Mouse (Mus musculus): ENCODE data around the gene Cirbp. TPM values are rescaled to one million over a fixed set of nuclear protein-coding genes. Genes with fewer than 3 reads are reported as not detected.

Cirbp gene
- polyA plus RNA-seq, 1 experiment from 2014 or later = 87.0 TPM

DNA sequence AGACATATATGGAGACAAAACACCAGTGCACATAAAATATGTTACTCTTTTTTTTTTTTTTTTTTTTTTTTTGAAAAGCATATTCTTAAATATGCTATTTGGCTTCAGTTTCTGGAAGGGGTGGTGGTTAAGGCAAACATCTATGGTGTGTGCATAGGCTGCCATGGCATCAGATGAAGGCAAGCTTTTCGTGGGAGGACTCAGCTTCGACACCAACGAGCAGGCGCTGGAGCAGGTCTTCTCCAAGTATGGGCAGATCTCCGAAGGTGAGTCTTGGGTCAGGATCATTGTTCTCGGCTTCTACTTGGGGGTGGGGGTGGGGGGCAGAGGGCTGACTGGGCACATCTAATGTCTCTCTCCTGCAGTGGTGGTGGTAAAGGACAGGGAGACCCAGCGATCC, 3.9 kb downstream of the Cirbp start:
- WGBS (ENCODE audit: insufficient replicate concordance) = 89% methylated on average over 7 of the region's 7 CpGs
- TF ChIP-seq CTCF (IDR thresholded peaks at IDR 0.05; ENCODE audit: low read depth) (no peak), EP300 (IDR thresholded peaks at IDR 0.05; ENCODE audit: low read depth) (no peak)
- peaks cover 47% of the 10 kb centered on the region for H3K4me1 ChIP-seq (ENCODE audit: insufficient read depth)
- no peak overlapping the region for H3K27ac ChIP-seq (ENCODE audit: low read depth)
- DNase-seq (no peak), ATAC-seq (no peak)
- peaks cover 25% of the 10 kb centered on the region for H3K36me3 ChIP-seq (replicated peaks; ENCODE audit: insufficient read depth, low read length)
- H3K4me3 ChIP-seq (ENCODE audit: low read depth, low read length) = no peak overlapping the region
- no peaks in the 10 kb centered on the region for H3K27me3 ChIP-seq (ENCODE audit: insufficient read depth, low read length)
- H3K9ac ChIP-seq (replicated peaks) = no peak overlapping the region
- no peak overlapping the region for H3K4me2 ChIP-seq (ENCODE audit: low read depth, low read length)
- no peaks in the 10 kb centered on the region for H3K9me3 ChIP-seq (ENCODE audit: low read length)

DNA sequence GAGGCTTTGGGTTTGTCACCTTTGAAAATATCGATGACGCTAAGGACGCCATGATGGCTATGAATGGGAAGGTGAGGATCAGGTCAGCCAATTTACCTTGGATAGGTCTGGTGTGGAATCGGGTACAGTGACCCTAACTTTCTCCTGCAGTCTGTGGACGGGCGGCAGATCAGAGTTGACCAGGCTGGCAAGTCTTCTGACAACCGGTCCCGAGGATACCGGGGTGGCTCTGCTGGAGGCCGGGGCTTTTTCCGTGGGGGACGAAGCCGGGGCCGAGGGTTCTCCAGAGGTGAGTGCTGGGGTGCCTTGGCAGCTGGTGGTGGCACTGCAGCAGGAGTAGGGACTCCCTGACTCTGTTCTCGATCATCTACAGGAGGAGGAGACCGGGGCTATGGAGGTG, 4.3 kb downstream of the Cirbp start:
- DNase-seq = no peak
- Histone ChIP-seq H3K4me2 (ENCODE audit: low read depth, low read length) (no peak overlapping the region), H3K36me3 (replicated peaks; ENCODE audit: insufficient read depth, low read length) (peaks cover 25% of the 10 kb centered on the region), H3K9ac (replicated peaks) (no peak overlapping the region), H3K4me1 (ENCODE audit: insufficient read depth) (peaks cover 45% of the 10 kb centered on the region), H3K9me3 (ENCODE audit: low read length) (no peaks in the 10 kb centered on the region), H3K27ac (ENCODE audit: low read depth) (no peak overlapping the region), H3K4me3 (ENCODE audit: low read depth, low read length) (no peak overlapping the region), H3K27me3 (ENCODE audit: insufficient read depth, low read length) (no peaks in the 10 kb centered on the region)
- TF ChIP-seq CTCF (IDR thresholded peaks at IDR 0.05; ENCODE audit: low read depth) = no peak
- no peak for TF ChIP-seq EP300 (IDR thresholded peaks at IDR 0.05; ENCODE audit: low read depth)
- no peak for ATAC-seq
- WGBS (ENCODE audit: insufficient replicate concordance) = 89% methylated on average over 16 of the region's 16 CpGs

DNA sequence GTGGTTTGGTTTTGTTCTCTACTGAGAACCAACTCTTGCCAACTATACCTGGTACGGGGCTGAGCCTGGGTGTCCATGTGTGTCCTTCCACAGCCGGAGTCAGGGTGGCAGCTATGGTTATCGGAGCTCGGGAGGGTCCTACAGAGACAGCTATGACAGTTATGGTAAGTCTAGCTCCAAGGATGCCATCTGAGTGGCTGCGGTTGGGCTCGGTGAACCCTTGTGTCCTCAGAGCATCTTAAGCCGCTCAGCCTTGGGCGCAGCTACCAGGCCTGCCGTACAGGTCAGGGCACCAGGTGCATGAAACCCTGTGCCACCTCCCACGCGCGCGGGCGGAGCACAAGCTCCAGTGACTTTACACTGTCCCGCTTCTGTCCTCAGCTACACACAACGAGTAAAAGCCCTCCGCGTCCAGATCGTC, 4.8 kb downstream of the Cirbp start:
- no peak overlapping the region for H3K9ac ChIP-seq (replicated peaks)
- TF ChIP-seq CTCF (IDR thresholded peaks at IDR 0.05; ENCODE audit: low read depth) (no peak), EP300 (IDR thresholded peaks at IDR 0.05; ENCODE audit: low read depth) (no peak)
- WGBS (ENCODE audit: insufficient replicate concordance) = 96% methylated on average over 19 of the region's 19 CpGs
- H3K27me3 ChIP-seq (ENCODE audit: insufficient read depth, low read length) = no peaks in the 10 kb centered on the region
- H3K4me2 ChIP-seq (ENCODE audit: low read depth, low read length) = no peak overlapping the region
- no peaks in the 10 kb centered on the region for H3K9me3 ChIP-seq (ENCODE audit: low read length)
- H3K4me1 ChIP-seq (ENCODE audit: insufficient read depth) = peaks cover 40% of the 10 kb centered on the region
- no peak for ATAC-seq
- H3K36me3 ChIP-seq (replicated peaks; ENCODE audit: insufficient read depth, low read length) = peaks cover 25% of the 10 kb centered on the region
- H3K27ac ChIP-seq (ENCODE audit: low read depth) = no peak overlapping the region
- no peak for DNase-seq
- H3K4me3 ChIP-seq (ENCODE audit: low read depth, low read length) = no peak overlapping the region

DNA sequence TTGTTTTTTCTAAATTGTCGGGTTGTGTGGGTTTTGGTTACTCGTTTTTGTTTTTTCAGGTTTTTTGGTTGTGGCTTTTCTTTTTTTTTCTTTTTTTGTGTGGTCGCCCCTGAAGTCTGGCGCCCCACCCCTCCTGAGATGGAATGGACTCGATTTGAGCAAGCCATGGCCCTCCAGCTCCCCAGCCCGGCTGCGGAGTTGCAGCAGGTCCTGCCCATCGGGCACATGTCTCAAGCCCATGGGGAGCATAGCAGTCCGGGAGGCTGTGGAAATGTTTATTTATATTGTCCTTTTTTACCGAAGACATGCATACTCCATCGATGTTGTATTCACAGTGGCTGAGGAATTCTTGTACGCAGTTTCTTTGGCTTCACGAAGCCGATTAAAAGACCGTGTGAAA, 5.5 kb downstream of the Cirbp start:
- ATAC-seq (no peak), DNase-seq (no peak)
- no peaks in the 10 kb centered on the region for H3K9me3 ChIP-seq (ENCODE audit: low read length)
- H3K4me2 ChIP-seq (ENCODE audit: low read depth, low read length) = no peak overlapping the region
- TF ChIP-seq CTCF (IDR thresholded peaks at IDR 0.05; ENCODE audit: low read depth) = no peak
- TF ChIP-seq EP300 (IDR thresholded peaks at IDR 0.05; ENCODE audit: low read depth) = no peak
- H3K4me1 ChIP-seq (ENCODE audit: insufficient read depth) = peaks cover 34% of the 10 kb centered on the region
- no peak overlapping the region for H3K9ac ChIP-seq (replicated peaks)
- H3K36me3 ChIP-seq (replicated peaks; ENCODE audit: insufficient read depth, low read length) = peaks cover 25% of the 10 kb centered on the region
- H3K4me3 ChIP-seq (ENCODE audit: low read depth, low read length) = no peak overlapping the region
- WGBS (ENCODE audit: insufficient replicate concordance) = 91% methylated on average over 15 of the region's 15 CpGs
- H3K27ac ChIP-seq (ENCODE audit: low read depth) = no peak overlapping the region
- no peaks in the 10 kb centered on the region for H3K27me3 ChIP-seq (ENCODE audit: insufficient read depth, low read length)

DNA sequence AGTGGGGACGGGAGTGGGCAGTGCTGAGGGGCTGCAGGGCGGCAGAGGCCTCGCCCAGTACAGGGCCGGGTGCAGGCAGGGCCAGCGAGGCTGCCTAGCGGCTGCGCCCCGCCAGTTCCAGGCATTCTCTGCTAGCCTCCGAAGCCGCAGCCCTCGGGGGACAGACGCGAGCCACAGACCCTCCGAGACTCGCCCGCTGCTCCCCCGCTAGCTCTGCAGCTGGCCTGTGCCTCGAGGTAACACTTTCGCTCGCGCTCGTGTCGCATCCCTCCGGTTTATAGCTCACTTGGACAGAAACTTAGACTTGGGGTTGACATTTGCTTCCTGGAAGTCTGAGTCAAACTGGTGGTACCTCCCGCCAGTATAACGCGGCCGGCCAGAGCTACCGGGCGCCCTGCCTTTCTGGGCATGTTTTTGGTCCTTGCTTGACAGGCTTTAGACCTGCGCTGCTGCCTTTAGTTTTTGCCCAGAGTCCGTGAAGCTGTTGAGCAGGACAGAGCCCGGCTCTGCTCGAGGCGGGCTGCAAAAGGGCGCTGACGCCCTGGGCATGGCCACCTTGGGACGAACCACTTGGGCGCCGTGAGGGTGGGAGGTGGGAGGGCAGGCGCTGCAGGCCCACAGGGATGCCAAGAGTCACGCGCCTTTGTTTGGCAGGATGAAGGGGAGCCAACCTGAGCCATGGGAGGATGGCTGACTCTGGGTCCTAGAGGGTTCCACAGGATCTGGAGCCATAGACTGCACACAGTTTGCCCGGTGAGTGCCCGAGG, 6.2 kb downstream of the Cirbp start:
- peaks cover 30% of the 10 kb centered on the region for H3K4me1 ChIP-seq (ENCODE audit: insufficient read depth)
- peak overlapping the region; percentile 97 for H3K27ac ChIP-seq (ENCODE audit: low read depth)
- H3K4me3 ChIP-seq (ENCODE audit: low read depth, low read length) = peak overlapping the region; percentile 68
- H3K4me2 ChIP-seq (ENCODE audit: low read depth, low read length) = peak overlapping the region; percentile 74
- no peaks in the 10 kb centered on the region for H3K27me3 ChIP-seq (ENCODE audit: insufficient read depth, low read length)
- WGBS (ENCODE audit: insufficient replicate concordance) = 86% methylated on average over 44 of the region's 45 CpGs
- TF ChIP-seq CTCF (IDR thresholded peaks at IDR 0.05; ENCODE audit: low read depth) (no peak), EP300 (IDR thresholded peaks at IDR 0.05; ENCODE audit: low read depth) (no peak)
- DNase-seq (peak; percentile 23), ATAC-seq (no peak)
- H3K9me3 ChIP-seq (ENCODE audit: low read length) = no peaks in the 10 kb centered on the region
- H3K9ac ChIP-seq (replicated peaks) = peak overlapping the region; percentile 69
- peaks cover 25% of the 10 kb centered on the region for H3K36me3 ChIP-seq (replicated peaks; ENCODE audit: insufficient read depth, low read length)

DNA sequence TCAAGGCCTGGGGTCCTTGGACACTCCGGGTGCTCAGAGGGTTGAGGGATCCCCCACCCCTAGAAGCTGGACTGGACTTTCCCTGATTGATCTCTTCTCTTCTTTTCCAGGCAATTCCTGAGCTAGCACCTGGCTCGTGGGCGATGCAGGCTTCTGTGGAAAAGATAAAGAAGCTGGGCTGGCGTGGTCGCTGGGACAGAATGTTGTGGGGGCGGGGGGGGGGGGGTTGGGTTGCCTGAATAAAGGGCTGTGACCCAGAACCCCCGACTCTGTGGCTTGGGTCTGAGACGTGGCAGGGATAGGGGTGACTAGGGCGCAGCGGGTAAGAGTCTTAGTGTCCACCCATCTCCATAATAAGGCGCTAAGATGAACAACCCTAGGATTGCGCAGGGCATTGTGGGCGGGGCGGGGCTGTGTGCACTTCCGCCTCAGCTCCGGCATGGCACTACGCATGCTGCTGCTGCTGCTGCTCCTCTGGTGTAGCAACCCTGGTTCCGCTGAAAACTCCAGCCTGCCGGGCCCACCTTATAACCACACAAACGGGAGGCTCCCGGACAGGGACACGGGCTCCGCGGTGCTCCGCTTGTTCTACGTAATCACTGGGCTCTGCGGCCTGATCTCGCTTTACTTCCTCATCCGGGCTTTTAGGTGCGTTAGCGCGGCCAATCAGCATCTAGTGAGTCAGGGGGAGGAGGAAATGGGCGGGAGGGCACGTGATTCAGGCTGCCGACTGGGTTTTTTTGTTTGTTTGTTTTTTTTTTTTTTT, 6.9 kb downstream of the Cirbp start, which contains the start of gene 1600002K03Rik:
1600002K03Rik (plus strand) TSS at position 418 of the 766 bp plus-strand sequence.
- Histone ChIP-seq H3K4me3 (ENCODE audit: low read depth, low read length) (peak within 1 kb of the TSS; percentile 68), H3K9ac (replicated peaks) (peak within 1 kb of the TSS; percentile 69), H3K4me1 (ENCODE audit: insufficient read depth) (peaks cover 27% of the 10 kb centered on the region), H3K27ac (ENCODE audit: low read depth) (peak within 1 kb of the TSS; percentile 97), H3K27me3 (ENCODE audit: insufficient read depth, low read length) (no peaks in the 10 kb centered on the region), H3K9me3 (ENCODE audit: low read length) (no peaks in the 10 kb centered on the region), H3K36me3 (replicated peaks; ENCODE audit: insufficient read depth, low read length) (peaks cover 25% of the 10 kb centered on the region), H3K4me2 (ENCODE audit: low read depth, low read length) (peak within 1 kb of the TSS; percentile 74)
- ATAC-seq (peak; percentile 73), DNase-seq (peak; percentile 90)
- no peak; the same call in 1 of the 2 replicates for TF ChIP-seq EP300 (IDR thresholded peaks at IDR 0.05; ENCODE audit: low read depth)
- TF ChIP-seq CTCF (IDR thresholded peaks at IDR 0.05; ENCODE audit: low read depth) = no peak
- 4% methylated on average over 34 of the region's 35 CpGs for WGBS (ENCODE audit: insufficient replicate concordance)
